Mouse (Mus musculus) C3H10T1/2 (cell line): ENCODE measurements around the gene Pofut1. TPM values are rescaled to one million over a fixed set of nuclear protein-coding genes. Genes with fewer than 3 reads are reported as not detected.

Source experiments
- polyA plus RNA-seq, 2 experiments: library from polyadenylated mRNA; unstranded; fragments of >200 nt; fragmentation: generic; extraction: Trizol; gene quantifications; one replicate each; pipeline ENCODE4 v1.2.1; 2012; ENCODE audit warnings: missing spikeins in 2 of 2

Gene Pofut1
- polyA plus RNA-seq = 10 to 100 TPM in 1 of 2 experiments, 1 to 10 TPM in 1; 5.3 to 15.4 TPM

GRCm38 (mm10) chr2:153241250-153242014, at the start of gene Pofut1, which contains the start of gene Plagl2:
Pofut1 (plus strand) TSS chr2:153241533.
Plagl2 (minus strand) TSS chr2:153241426.

GRCm38 (mm10) chr2:153224946-153225594, 16.3 kb upstream of the Pofut1 start, which contains the start of gene Tspyl3:
Tspyl3 (minus strand) TSS chr2:153225441.

GRCm38 (mm10) chr2:153290938-153291928, 49.9 kb downstream of the Pofut1 start, which contains the start of gene Kif3b:
Kif3b (plus strand) TSS chr2:153291413.

Other genes with a start within 250 kb of the Pofut1 start
- 100 to 1,000 TPM in 1 of 2 experiments, 10 to 100 TPM in 1; 33.9 to 135 TPM for gene Pdrg1, start 226.1 kb upstream of the Pofut1 start, polyA plus RNA-seq
- not detected for gene Xkr7, start 209.7 kb upstream of the Pofut1 start, polyA plus RNA-seq
- gene Ccm2l, start 175.6 kb upstream of the Pofut1 start, polyA plus RNA-seq = not detected
- under 1 TPM in 1 of 2 experiments, not detected in 1; 0.06 TPM for gene Hck, start 133.1 kb upstream of the Pofut1 start, polyA plus RNA-seq
- gene Tm9sf4, start 80.2 kb upstream of the Pofut1 start, polyA plus RNA-seq = 10 to 100 TPM; 22.6 to 83.6 TPM
- under 1 TPM; 0.02 to 0.12 TPM for gene Tspyl3, start 16.1 kb upstream of the Pofut1 start, polyA plus RNA-seq
- gene Plagl2, start 107 bp upstream of the Pofut1 start, polyA plus RNA-seq = 1 to 10 TPM; 1.2 to 6.0 TPM
- 1 to 10 TPM in 1 of 2 experiments, under 1 TPM in 1; 0.70 to 9.4 TPM for gene Kif3b, start 49.9 kb downstream of the Pofut1 start, polyA plus RNA-seq
- gene Asxl1, start 104.3 kb downstream of the Pofut1 start, polyA plus RNA-seq = 10 to 100 TPM in 1 of 2 experiments, 1 to 10 TPM in 1; 3.2 to 12.8 TPM